In genomic region chr15:98093121-98094011, GRCm38 (mm10) we compare ENCODE assay signal across 8 mouse cellular contexts. TPM values are rescaled to one million over a fixed set of nuclear protein-coding genes. Genes with fewer than 3 reads are reported as not detected.
DNase-seq lines count a peak whose midpoint lies in the region; ATAC-seq and TF ChIP-seq lines count a peak whose summit lies in the region.

Gene Senp1 (minus strand): TSS chr15:98093744.

- H3K9ac ChIP-seq in forebrain, embryonic 15.5 days (replicated peaks), result peak within 1 kb of the TSS; percentile 85
- H3K9ac ChIP-seq in lung, embryonic 14.5 days, result peak within 1 kb of the TSS; percentile 94

- peak within 1 kb of the TSS; percentile 90 for H3K27ac ChIP-seq in forebrain, embryonic 15.5 days (replicated peaks)
- peak within 1 kb of the TSS; percentile 97 for H3K27ac ChIP-seq in layer of hippocampus, adult 2 months
- peak within 1 kb of the TSS; percentile 98 for H3K27ac ChIP-seq in lung, embryonic 14.5 days (ENCODE audit: low read depth)
- H3K27ac ChIP-seq in olfactory bulb, adult 2 months (ENCODE audit: insufficient read depth, low read depth, low read length), result peak within 1 kb of the TSS; percentile 89
- H3K27ac ChIP-seq in thymus, adult 2 months (ENCODE audit: control insufficient read depth, insufficient read depth, low read length), result peak within 1 kb of the TSS; percentile 75

- no peaks in the 10 kb centered on the region; the same call in 1 of the 2 replicates for H3K36me3 ChIP-seq in forebrain, embryonic 15.5 days
- H3K36me3 ChIP-seq in lung, embryonic 14.5 days (ENCODE audit: insufficient read depth), result peaks cover 1% of the 10 kb centered on the region; the same call in 1 of the 2 replicates
- no peaks in the 10 kb centered on the region; the same call in 1 of the 2 replicates for H3K36me3 ChIP-seq in thymus, adult 2 months (ENCODE audit: control insufficient read depth, insufficient read depth, low read length)

- intact Hi-C loops in heart, postnatal 25 days (cut with DNase I), result loop anchor here (2.0 to 5.0 kb wide), 3 partner anchors 15 to 294 kb away; no protein-coding TSS in a partner anchor

- peak; percentile 71 for TF ChIP-seq POLR2A in olfactory bulb, adult 2 months (IDR thresholded peaks at IDR 0.05; ENCODE audit: insufficient read depth, low read depth, low read length)
- TF ChIP-seq POLR2A in thymus, adult 2 months (IDR thresholded peaks at IDR 0.05; ENCODE audit: control insufficient read depth, extremely low read depth, insufficient read depth, low read length, poor library complexity), result peak; percentile 82

- DNase-seq in ES-CJ7 (ENCODE audit: low read depth, low spot score), result peak; percentile 88
- peak; percentile 89 for DNase-seq in cerebellum, adult 11 months
- peak; percentile 85 for DNase-seq in heart, postnatal 25 days (ENCODE audit: low spot score)
- peak; percentile 88 to 89 for DNase-seq in layer of hippocampus, adult 2 months (ENCODE audit: low spot score in 2 of 2)
- DNase-seq in lung, embryonic 14.5 days, result peak; percentile 92
- peak; percentile 90 for DNase-seq in thymus, adult 2 months

- WGBS in forebrain, embryonic 15.5 days, result under 1% methylated on average over 58 of the region's 58 CpGs
- under 1% methylated on average over 56 of the region's 58 CpGs for WGBS in lung, embryonic 14.5 days
- under 1% methylated on average over 58 of the region's 58 CpGs for WGBS in olfactory bulb, adult 2 months
- WGBS in thymus, adult 2 months, result under 1% methylated on average over 56 of the region's 58 CpGs

- peak within 1 kb of the TSS; percentile 79 for H3K4me3 ChIP-seq in forebrain, embryonic 15.5 days
- peak within 1 kb of the TSS; percentile 98 for H3K4me3 ChIP-seq in layer of hippocampus, adult 2 months
- H3K4me3 ChIP-seq in lung, embryonic 14.5 days (ENCODE audit: low read depth, low read length), result peak within 1 kb of the TSS; percentile 89
- peak within 1 kb of the TSS; percentile 75 for H3K4me3 ChIP-seq in olfactory bulb, adult 2 months (ENCODE audit: insufficient read depth, low read depth, low read length)
- peak within 1 kb of the TSS; percentile 89 for H3K4me3 ChIP-seq in thymus, adult 2 months (ENCODE audit: control insufficient read depth, insufficient read depth, low read length)

- no peak for TF ChIP-seq CTCF in layer of hippocampus, adult 2 months (conservative IDR thresholded peaks at IDR 0.05)
- TF ChIP-seq CTCF in lung, embryonic 14.5 days (IDR thresholded peaks at IDR 0.05; ENCODE audit: low read depth), result no peak
- no peak; the same call in 1 of the 2 replicates for TF ChIP-seq CTCF in olfactory bulb, adult 2 months (IDR thresholded peaks at IDR 0.05; ENCODE audit: insufficient read depth, low read depth, low read length)
- no peak; the same call in 1 of the 2 replicates for TF ChIP-seq CTCF in thymus, adult 2 months (IDR thresholded peaks at IDR 0.05; ENCODE audit: borderline replicate concordance, control insufficient read depth, extremely low read depth, insufficient read depth, low read length, poor library complexity)

- H3K27me3 ChIP-seq in forebrain, embryonic 15.5 days, result no peaks in the 10 kb centered on the region
- H3K27me3 ChIP-seq in lung, embryonic 14.5 days (ENCODE audit: insufficient read depth, low read length), result no peaks in the 10 kb centered on the region
- H3K27me3 ChIP-seq in thymus, adult 2 months (ENCODE audit: control insufficient read depth, insufficient read depth, low read length), result no peaks in the 10 kb centered on the region

- no peaks in the 10 kb centered on the region for H3K9me3 ChIP-seq in forebrain, embryonic 15.5 days
- no peaks in the 10 kb centered on the region for H3K9me3 ChIP-seq in lung, embryonic 14.5 days (ENCODE audit: low read depth, low read length)

- peaks cover 25% of the 10 kb centered on the region for H3K4me1 ChIP-seq in forebrain, embryonic 15.5 days
- peaks cover 7% of the 10 kb centered on the region; the same call in 1 of the 2 replicates for H3K4me1 ChIP-seq in lung, embryonic 14.5 days (ENCODE audit: insufficient read depth)
- no peaks in the 10 kb centered on the region for H3K4me1 ChIP-seq in olfactory bulb, adult 2 months (ENCODE audit: control insufficient read depth, insufficient read depth, low read length)
- peaks cover 8% of the 10 kb centered on the region for H3K4me1 ChIP-seq in thymus, adult 2 months (replicated peaks; ENCODE audit: control insufficient read depth, insufficient read depth, low read length)

- peak; percentile 93 for ATAC-seq in forebrain, embryonic 15.5 days (replicated peaks)
- ATAC-seq in lung, embryonic 14.5 days (ENCODE audit: insufficient read depth), result peak; percentile 93

- H3K4me2 ChIP-seq in forebrain, embryonic 15.5 days (replicated peaks), result peak within 1 kb of the TSS; percentile 61
- peak within 1 kb of the TSS; percentile 72 for H3K4me2 ChIP-seq in lung, embryonic 14.5 days

RNA-seq across cellular contexts. Expression of gene Senp1, which starts in this region (rescaled TPM):
- polyA plus RNA-seq in forebrain, embryonic 15.5 days (2015; fragmentation: Nextera tagmentation; extraction: Ambion mirVana), result 25.4 and 26.2 TPM in 2 replicates
- 10 to 100 TPM in 1 of 2 experiments, 1 to 10 TPM in 1; 9.9 to 10.2 TPM for total RNA-seq in heart, postnatal 25 days (2021)
- 10 to 100 TPM; 12.7 to 13.5 TPM for total RNA-seq in layer of hippocampus, adult 2 months (2021)
- 37.8 and 38.0 TPM in 2 replicates for polyA plus RNA-seq in lung, embryonic 14.5 days (2014; fragmentation: Nextera tagmentation; extraction: Ambion mirVana)
- polyA plus RNA-seq in olfactory bulb, adult 2 months (2012; ENCODE audit: insufficient read depth, insufficient read length, low replicate concordance, missing spikeins), result not detected in 2 replicates
- 42.5 and 43.6 TPM in 2 replicates for polyA plus RNA-seq in thymus, adult 2 months (2012; rRNA removed)

Comparison
In these comparisons a context has a peak if more than half of its experiments do, and no peak if none do; other contexts are left out.
1. Peak in every context shown above with its lines: DNase-seq, ATAC-seq, H3K4me3 ChIP-seq and H3K27ac ChIP-seq.